Mouse (Mus musculus) adrenal gland, adult 18-20 months (tissue): ENCODE measurements around the gene Vsig2. TPM values are rescaled to one million over a fixed set of nuclear protein-coding genes. Genes with fewer than 3 reads are reported as not detected.

Source experiments
- DNase-seq, 2 experiments: peaks; one replicate each; pipeline ENCODE4 v3.0.0; 2021 to 2022; ENCODE audit warnings: low spot score in 2 of 2
- total RNA-seq, 2 experiments: library from RNA; stranded (reverse); gene quantifications; 1 replicate in 1 of 2; 2 replicates in 1 of 2; pipeline ENCODE4 v1.2.3; 2021

The Vsig2 gene
- total RNA-seq, 2 experiments from 2014 or later = 2.1 to 2.8 TPM

GRCm38 (mm10) chr9:37530888-37531705 is 8.0 kb upstream of the Vsig2 start:
- DNase-seq = peak in 1 of 2 experiments; percentile 40

GRCm38 (mm10) chr9:37536851-37537250 is 2.2 kb upstream of the Vsig2 start:
- DNase-seq = no peak

- DNase-seq = no peak
These were observed 1.3 kb upstream of the Vsig2 start for GRCm38 (mm10) chr9:37537658-37538250.

- DNase-seq = no peak
These were observed 1.2 kb downstream of the Vsig2 start for GRCm38 (mm10) chr9:37540226-37540625.

GRCm38 (mm10) chr9:37540701-37541575 is 1.9 kb downstream of the Vsig2 start:
- DNase-seq = no peak

- DNase-seq = no peak
These were observed 3.0 kb downstream of the Vsig2 start for GRCm38 (mm10) chr9:37541851-37542642.

GRCm38 (mm10) chr9:37543869-37544440 is 4.9 kb downstream of the Vsig2 start:
- no peak for DNase-seq

GRCm38 (mm10) chr9:37544447-37545165 is 5.6 kb downstream of the Vsig2 start:
- peak; percentile 70 to 74 for DNase-seq

- no peak for DNase-seq
These were observed 6.1 kb downstream of the Vsig2 start for GRCm38 (mm10) chr9:37545166-37545610.

GRCm38 (mm10) chr9:37545847-37546452 is 6.9 kb downstream of the Vsig2 start:
- no peak for DNase-seq

GRCm38 (mm10) chr9:37546889-37547288 is 7.8 kb downstream of the Vsig2 start:
- no peak for DNase-seq

- no peak for DNase-seq
These were observed 11.4 kb downstream of the Vsig2 start for GRCm38 (mm10) chr9:37550435-37550834.

GRCm38 (mm10) chr9:37551751-37552531 is 12.9 kb downstream of the Vsig2 start:
- DNase-seq = no peak

- DNase-seq = peak; percentile 55 to 63
These were observed 13.7 kb downstream of the Vsig2 start, which contains the start of gene Nrgn for GRCm38 (mm10) chr9:37552536-37553293. Nrgn (minus strand) TSS chr9:37552904.

- no peak for DNase-seq
These were observed 15.2 kb downstream of the Vsig2 start for GRCm38 (mm10) chr9:37554279-37554678.

- no peak for DNase-seq
These were observed 16.0 kb downstream of the Vsig2 start, which contains the start of gene Siae for GRCm38 (mm10) chr9:37554838-37555748. Siae (plus strand) TSS chr9:37555698.
